Mouse (Mus musculus) cerebellum, adult 2 months (tissue): ENCODE measurements around the gene Trim15. TPM values are rescaled to one million over a fixed set of nuclear protein-coding genes. Genes with fewer than 3 reads are reported as not detected.
A peak's percentile ranks its signal among the peaks of the same experiment; 100 is the strongest.

Experiments
- DNase-seq, 2 experiments: peaks; one replicate each; pipeline ENCODE4 v3.0.0; 2021
- H3K27ac ChIP-seq: fragments of 200-500 bp; 2 replicates; pipeline ENCODE4 v1.5.1; 2012; ENCODE audit warnings: low read length, control low read depth, inconsistent platforms; ENCODE audit not compliant: insufficient read depth
- H3K27me3 ChIP-seq: fragments of 200-500 bp; 2 replicates; pipeline ENCODE4 v1.6.1; 2012; ENCODE audit warnings: inconsistent platforms, mild to moderate bottlenecking, low read length, moderate library complexity; ENCODE audit not compliant: control insufficient read depth, insufficient read depth
- H3K4me1 ChIP-seq: fragments of 200-500 bp; 2 replicates; pipeline ENCODE4 v1.6.1; 2011; ENCODE audit warnings: low read length; ENCODE audit not compliant: control insufficient read depth, insufficient read depth
- H3K4me3 ChIP-seq: fragments of 200-500 bp; replicated peaks from 2 replicates; pipeline ENCODE3; 2011; ENCODE audit warnings: mild to moderate bottlenecking, low read depth, low read length, control low read depth; ENCODE audit not compliant: insufficient read depth
- CTCF ChIP-seq: fragments of 200-500 bp; IDR thresholded peaks from 2 replicates; pipeline ENCODE4 v1.5.1; 2011; ENCODE audit warnings: low read depth, mild to moderate bottlenecking, control low read depth, low read length, moderate library complexity, borderline replicate concordance; ENCODE audit not compliant: insufficient read depth
- POLR2A ChIP-seq: fragments of 200-500 bp; IDR thresholded peaks from 2 replicates; pipeline ENCODE4 v1.6.1; 2011; ENCODE audit warnings: low read length, control low read depth, borderline replicate concordance; ENCODE audit not compliant: insufficient read depth
- WGBS: fragments of 180-500 bp; shearing (Covaris S2); methylation state at CpG from one replicate; pipeline ENCODE4 v1.1.7; 2018; 5-methylcytosine and 5-hydroxymethylcytosine counted together
- polyA plus RNA-seq: library from polyadenylated mRNA; depleted of rRNA; stranded (reverse); fragments of >200 nt; gene quantifications from 2 replicates; pipeline ENCODE4 v1.2.3, GENCODE M21; 2012; rRNA removed

Trim15 gene
- polyA plus RNA-seq: 0.14 and 0.15 TPM in 2 replicates

- Histone ChIP-seq H3K27me3 (no peaks in the 10 kb centered on the region), H3K4me3 (no peak within 1 kb of the TSS), H3K4me1 (0 out of 2 replicates have a peak, but pooled peaks cover 4% of the 10 kb centered on the region), H3K27ac (no peak within 1 kb of the TSS)
- TF ChIP-seq CTCF (no peak), POLR2A (no peak)
- WGBS: 14% methylated on average over 29 of the region's 29 CpGs
- DNase-seq: no peak
Observed at GRCm38 (mm10) chr17:36866719-36867527, at the start of gene Trim15. Gene Trim15 (minus strand): TSS chr17:36867210.

- WGBS: 14% methylated on average over 9 of the region's 9 CpGs
- no peaks in the 10 kb centered on the region for H3K27me3 ChIP-seq
- H3K27ac ChIP-seq: no peak overlapping the region
- TF ChIP-seq POLR2A (no peak), CTCF (peak; percentile 82)
- no peak overlapping the region for H3K4me3 ChIP-seq
- peak; percentile 32 to 60 for DNase-seq
- H3K4me1 ChIP-seq: no peaks in the 10 kb centered on the region
Observed at GRCm38 (mm10) chr17:36915076-36915475, 48.1 kb upstream of the Trim15 start.

- TF ChIP-seq POLR2A: no peak
- TF ChIP-seq CTCF: peak; percentile 66; the same call in 1 of the 2 replicates
- peak; percentile 64 to 69 for DNase-seq
- no peak overlapping the region for H3K27ac ChIP-seq
- H3K27me3 ChIP-seq: no peaks in the 10 kb centered on the region
- WGBS: 10% methylated on average over 2 of the region's 2 CpGs
- no peak overlapping the region for H3K4me3 ChIP-seq
- no peaks in the 10 kb centered on the region for H3K4me1 ChIP-seq
Observed at GRCm38 (mm10) chr17:36914108-36914507, 47.1 kb upstream of the Trim15 start.

- TF ChIP-seq POLR2A (no peak), CTCF (no peak)
- no peaks in the 10 kb centered on the region for H3K27me3 ChIP-seq
- no peak overlapping the region for H3K4me3 ChIP-seq
- no peak overlapping the region for H3K27ac ChIP-seq
- DNase-seq: no peak
- 73% methylated on average over 2 of the region's 2 CpGs for WGBS
- H3K4me1 ChIP-seq: no peaks in the 10 kb centered on the region
Observed at GRCm38 (mm10) chr17:36912031-36912430, 45.0 kb upstream of the Trim15 start.

- Histone ChIP-seq H3K27ac (no peak overlapping the region), H3K4me1 (no peaks in the 10 kb centered on the region), H3K4me3 (no peak overlapping the region), H3K27me3 (no peaks in the 10 kb centered on the region; the same call in 1 of the 2 replicates)
- 60% methylated on average over 4 of the region's 4 CpGs for WGBS
- no peak for DNase-seq
- TF ChIP-seq CTCF (no peak), POLR2A (no peak)
Observed at GRCm38 (mm10) chr17:36909802-36910201, 42.8 kb upstream of the Trim15 start.

- WGBS: 33% methylated on average over 1 of the region's 1 CpGs
- Histone ChIP-seq H3K27ac (no peak overlapping the region), H3K4me3 (no peak overlapping the region), H3K4me1 (no peaks in the 10 kb centered on the region), H3K27me3 (no peaks in the 10 kb centered on the region; the same call in 1 of the 2 replicates)
- TF ChIP-seq POLR2A (no peak), CTCF (no peak)
- no peak for DNase-seq
Observed at GRCm38 (mm10) chr17:36908235-36908634, 41.2 kb upstream of the Trim15 start.

GRCm38 (mm10) chr17:36903651-36904050, 36.6 kb upstream of the Trim15 start:
- H3K4me3 ChIP-seq: no peak overlapping the region
- no peaks in the 10 kb centered on the region; the same call in 1 of the 2 replicates for H3K27me3 ChIP-seq
- no peaks in the 10 kb centered on the region for H3K4me1 ChIP-seq
- TF ChIP-seq CTCF: no peak
- no peak for TF ChIP-seq POLR2A
- no peak for DNase-seq
- no peak overlapping the region for H3K27ac ChIP-seq
- WGBS: 66% methylated on average over 3 of the region's 3 CpGs

GRCm38 (mm10) chr17:36900691-36901090, 33.7 kb upstream of the Trim15 start:
- Histone ChIP-seq H3K4me3 (no peak overlapping the region), H3K4me1 (no peaks in the 10 kb centered on the region), H3K27ac (no peak overlapping the region), H3K27me3 (no peaks in the 10 kb centered on the region)
- TF ChIP-seq POLR2A (no peak), CTCF (no peak)
- WGBS: 23% methylated on average over 1 of the region's 1 CpGs
- no peak for DNase-seq
